Mouse (Mus musculus) spleen, adult 2 months (tissue): ENCODE results near the gene Olfr571.

ENCODE experiments used
- CTCF ChIP-seq: fragments of 200-500 bp; IDR thresholded peaks from 2 replicates; pipeline ENCODE4 v1.5.1; 2011; ENCODE audit warnings: mild to moderate bottlenecking, inconsistent platforms; ENCODE audit not compliant: insufficient read depth, insufficient read length, insufficient replicate concordance; ENCODE audit errors: extremely low read depth
- POLR2A ChIP-seq: fragments of 200-500 bp; IDR thresholded peaks from 2 replicates; pipeline ENCODE4 v1.6.1; 2011; ENCODE audit warnings: low read depth, low read length, inconsistent platforms

DNA sequence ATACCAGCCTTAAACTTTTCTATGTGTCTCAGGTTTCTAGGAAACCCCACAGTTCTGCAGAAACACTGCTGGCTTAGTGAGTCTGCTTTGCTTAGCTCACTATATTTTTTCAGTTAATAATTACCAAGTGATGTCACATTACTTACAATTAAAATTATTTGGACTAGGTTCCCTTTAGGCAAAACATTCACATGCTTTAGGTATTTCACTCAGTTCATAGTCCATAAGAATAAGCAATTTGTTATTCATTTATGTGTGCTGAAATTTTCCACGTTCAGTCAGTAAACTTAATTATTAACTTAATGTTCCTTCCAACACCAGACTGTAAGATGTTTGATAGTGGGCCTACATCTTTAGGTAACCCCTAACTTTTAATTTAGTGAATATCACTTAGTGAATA lies 33.4 kb upstream of the Olfr571 start:
- no peak for TF ChIP-seq CTCF
- TF ChIP-seq POLR2A = no peak
